Mouse (Mus musculus) ES-E14 (cell line): ENCODE data around the gene Gm340.

Experiments used
- CHD2 ChIP-seq: IDR thresholded peaks from 2 replicates; pipeline ENCODE4 v1.6.1; 2014; ENCODE audit warnings: mild to moderate bottlenecking, low read depth, low read length, inconsistent platforms
- HCFC1 ChIP-seq: IDR thresholded peaks from 2 replicates; pipeline ENCODE4 v1.6.1; 2012; ENCODE audit warnings: low read length, inconsistent platforms, borderline replicate concordance; ENCODE audit not compliant: insufficient read depth
- ZNF384 ChIP-seq: IDR thresholded peaks from 2 replicates; pipeline ENCODE4 v1.6.1; 2012; ENCODE audit warnings: low read depth, low read length, inconsistent platforms

DNA sequence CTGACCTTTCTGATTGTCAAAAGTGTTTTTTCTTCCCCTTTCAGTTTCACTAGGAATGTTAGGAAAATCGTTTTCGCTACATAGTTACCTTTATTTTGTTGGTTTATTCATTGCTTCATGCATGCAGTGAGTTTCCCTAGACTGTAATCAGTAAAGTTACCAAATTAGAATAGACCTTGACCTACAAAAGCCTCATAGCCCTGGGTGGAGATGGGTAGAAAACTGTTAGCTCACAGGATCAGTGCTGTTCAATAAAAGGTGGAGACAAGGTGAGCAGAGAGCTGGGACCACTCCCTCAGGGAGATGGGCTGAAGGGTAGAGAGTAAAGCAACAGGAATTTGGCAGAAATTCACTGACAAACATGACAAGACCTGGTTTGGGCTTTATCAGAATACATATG is 8.5 kb upstream of the Gm340 start:
- TF ChIP-seq HCFC1 (no peak), CHD2 (no peak), ZNF384 (no peak)
